Mouse (Mus musculus) spleen, postnatal 14 days (tissue): Measurements from ENCODE around the gene Syt2.
A peak's percentile ranks its signal among the peaks of the same experiment; 100 is the strongest.

Experiments used
- DNase-seq, 2 experiments: peaks; one replicate each; pipeline ENCODE4 v3.0.0; 2021 to 2022; ENCODE audit warnings: low spot score in 2 of 2

Gene Syt2

GRCm38 (mm10) chr1:134650816-134651215 lies 4.3 kb downstream of the Syt2 start:
- no peak for DNase-seq

GRCm38 (mm10) chr1:134651268-134651850 lies 4.9 kb downstream of the Syt2 start:
- no peak for DNase-seq

GRCm38 (mm10) chr1:134651851-134652398 lies 5.4 kb downstream of the Syt2 start:
- DNase-seq = no peak

GRCm38 (mm10) chr1:134653603-134654257 lies 7.3 kb downstream of the Syt2 start:
- DNase-seq = no peak

- DNase-seq = no peak
Observed at GRCm38 (mm10) chr1:134658841-134659240, 12.4 kb downstream of the Syt2 start.

- no peak for DNase-seq
Observed at GRCm38 (mm10) chr1:134660163-134660562, 13.7 kb downstream of the Syt2 start.

GRCm38 (mm10) chr1:134671234-134672070 lies 25.0 kb downstream of the Syt2 start:
- no peak for DNase-seq

- peak in 1 of 2 experiments; percentile 34 for DNase-seq
Observed at GRCm38 (mm10) chr1:134674312-134674711, 27.8 kb downstream of the Syt2 start.

GRCm38 (mm10) chr1:134679445-134679844 lies 33.0 kb downstream of the Syt2 start:
- DNase-seq = peak in 1 of 2 experiments; percentile 33

GRCm38 (mm10) chr1:134680617-134681016 lies 34.1 kb downstream of the Syt2 start:
- DNase-seq = no peak

- DNase-seq = no peak
Observed at GRCm38 (mm10) chr1:134682460-134682859, 36.0 kb downstream of the Syt2 start.

- DNase-seq = no peak
Observed at GRCm38 (mm10) chr1:134686834-134687421, 40.5 kb downstream of the Syt2 start.

GRCm38 (mm10) chr1:134696302-134696701 lies 49.8 kb downstream of the Syt2 start:
- DNase-seq = no peak

GRCm38 (mm10) chr1:134697073-134697472 lies 50.6 kb downstream of the Syt2 start:
- DNase-seq = no peak

- DNase-seq = no peak
Observed at GRCm38 (mm10) chr1:134697522-134698250, 51.2 kb downstream of the Syt2 start.

GRCm38 (mm10) chr1:134698486-134698885 lies 52.0 kb downstream of the Syt2 start:
- no peak for DNase-seq

- no peak for DNase-seq
Observed at GRCm38 (mm10) chr1:134699390-134699789, 52.9 kb downstream of the Syt2 start.

GRCm38 (mm10) chr1:134700151-134700550 lies 53.7 kb downstream of the Syt2 start:
- DNase-seq = no peak

- DNase-seq = no peak
Observed at GRCm38 (mm10) chr1:134700634-134701033, 54.2 kb downstream of the Syt2 start.

- no peak for DNase-seq
Observed at GRCm38 (mm10) chr1:134701191-134701590, 54.7 kb downstream of the Syt2 start.

- DNase-seq = no peak
Observed at GRCm38 (mm10) chr1:134703232-134703631, 56.8 kb downstream of the Syt2 start.
